Mouse (Mus musculus) heart, postnatal 0 days (tissue): ENCODE measurements around the gene Pilra. TPM values are rescaled to one million over a fixed set of nuclear protein-coding genes. Genes with fewer than 3 reads are reported as not detected.

Experiments used
- ATAC-seq: fragments of 200-750 bp; cut with Nextera tagmentation; 2 replicates; pipeline ENCODE4 v1.8.0; 2017; ENCODE audit warnings: low read depth, moderate number of reproducible peaks, moderate library complexity; ENCODE audit not compliant: insufficient read depth
- DNase-seq: peaks from one replicate; pipeline ENCODE4 v3.0.0-alpha.2; 2016; ENCODE audit warnings: low spot score
- H3K27ac ChIP-seq: fragments of 300-500 bp; sonication (generic); 2 replicates; pipeline ENCODE4 v1.5.1; 2014; ENCODE audit warnings: low read depth, mild to moderate bottlenecking
- H3K27me3 ChIP-seq: fragments of 300-500 bp; sonication (generic); 2 replicates; pipeline ENCODE4 v1.6.1; 2014; ENCODE audit warnings: low read length, mixed read lengths; ENCODE audit not compliant: control insufficient read depth, insufficient read depth
- H3K36me3 ChIP-seq: fragments of 300-500 bp; sonication (generic); replicated peaks from 2 replicates; pipeline ENCODE4 v1.6.1; 2014; ENCODE audit warnings: low read length, mixed read lengths; ENCODE audit not compliant: control insufficient read depth, insufficient read depth
- H3K4me1 ChIP-seq: fragments of 300-500 bp; sonication (generic); 2 replicates; pipeline ENCODE4 v1.6.1; 2014; ENCODE audit warnings: antibody characterized with exemption; ENCODE audit not compliant: control insufficient read depth, insufficient read depth
- H3K4me2 ChIP-seq: fragments of 300-500 bp; sonication (generic); 2 replicates; pipeline ENCODE4 v1.6.1; 2014; ENCODE audit warnings: low read depth, mild to moderate bottlenecking, low read length, moderate library complexity
- H3K4me3 ChIP-seq: fragments of 300-500 bp; sonication (generic); 2 replicates; pipeline ENCODE4 v1.5.1; 2014; ENCODE audit warnings: low read depth, low read length
- H3K9ac ChIP-seq: fragments of 300-500 bp; sonication (generic); replicated peaks from 2 replicates; pipeline ENCODE4 v1.6.1; 2014; ENCODE audit warnings: low read depth, low read length, mixed read lengths
- H3K9me3 ChIP-seq: fragments of 300-500 bp; sonication (generic); replicated peaks from 2 replicates; pipeline ENCODE4 v1.6.1; 2016; ENCODE audit warnings: low read length; ENCODE audit not compliant: control insufficient read depth
- CTCF ChIP-seq: IDR thresholded peaks from 2 replicates; pipeline ENCODE4 v1.5.1; 2016; ENCODE audit warnings: antibody characterized with exemption, control low read depth, low read depth
- EP300 ChIP-seq: IDR thresholded peaks from 2 replicates; pipeline ENCODE4 v1.6.1; 2016; ENCODE audit warnings: antibody characterized with exemption, low read depth
- polyA plus RNA-seq: library from polyadenylated mRNA; unstranded; fragments of >200 nt; fragmentation: Nextera tagmentation; extraction: Ambion mirVana; gene quantifications from 2 replicates; pipeline ENCODE4 v1.2.1, GENCODE M21; 2015
- total RNA-seq: library from RNA; depleted of rRNA; stranded (reverse); fragments of >200 nt; gene quantifications from 2 replicates; pipeline ENCODE4 v1.2.3, GENCODE M21; 2014; ENCODE audit warnings: low replicate concordance; rRNA removed

The Pilra gene
- total and polyA plus RNA-seq, 2 experiments from 2014 or later = 2.0 to 78.0 TPM

DNA sequence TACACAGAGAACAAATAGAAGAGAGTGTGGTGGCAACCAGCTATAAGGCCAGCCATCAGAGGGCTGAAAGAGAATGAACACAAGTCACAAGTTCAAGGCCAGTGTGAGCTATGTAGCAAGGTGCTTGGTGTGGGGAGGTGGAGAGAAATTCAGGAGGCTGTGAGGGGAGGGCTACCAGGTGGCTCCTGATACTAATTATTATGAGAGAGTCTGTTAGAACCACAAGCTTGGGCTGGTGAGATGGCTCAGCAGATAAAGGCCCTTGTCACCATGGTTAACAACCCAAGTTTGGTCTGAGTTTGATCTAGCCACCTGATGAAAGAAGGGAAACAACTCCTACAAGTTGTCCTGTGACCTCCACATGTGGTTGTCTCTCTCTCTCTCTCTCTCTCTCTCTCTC lies 63.3 kb downstream of the Pilra start:
- no peaks in the 10 kb centered on the region for H3K27me3 ChIP-seq
- H3K9me3 ChIP-seq = no peaks in the 10 kb centered on the region
- DNase-seq (no peak), ATAC-seq (no peak)
- H3K4me3 ChIP-seq = no peak overlapping the region
- no peak overlapping the region for H3K27ac ChIP-seq
- H3K4me2 ChIP-seq = no peak overlapping the region
- 0 out of 2 replicates have a peak, but pooled peaks cover 5% of the 10 kb centered on the region for H3K4me1 ChIP-seq
- TF ChIP-seq EP300 = no peak
- TF ChIP-seq CTCF = no peak
- no peaks in the 10 kb centered on the region for H3K36me3 ChIP-seq
- H3K9ac ChIP-seq = no peak overlapping the region

Other genes with a start within 250 kb of the Pilra start
- gene Mospd3, start 235.2 kb downstream of the Pilra start, total RNA-seq = 9.3 TPM in 1 of 2 replicates, not detected in the other
- 18.3 and 19.7 TPM in 2 replicates for gene Mospd3, start 235.2 kb downstream of the Pilra start, polyA plus RNA-seq
- gene Pcolce, start 222.5 kb downstream of the Pilra start, total RNA-seq = 172 and 201 TPM in 2 replicates
- 116 and 122 TPM in 2 replicates for gene Pcolce, start 222.5 kb downstream of the Pilra start, polyA plus RNA-seq
- 0.65 TPM in 1 of 2 replicates, not detected in the other for gene Fbxo24, start 207.3 kb downstream of the Pilra start, total RNA-seq
- gene Fbxo24, start 207.3 kb downstream of the Pilra start, polyA plus RNA-seq = 0.11 and 0.16 TPM in 2 replicates
- 12.7 and 19.7 TPM in 2 replicates for gene Lrch4, start 207.2 kb downstream of the Pilra start, total RNA-seq
- 15.9 and 17.8 TPM in 2 replicates for gene Lrch4, start 207.2 kb downstream of the Pilra start, polyA plus RNA-seq
- gene Gm20605, start 207.1 kb downstream of the Pilra start, total RNA-seq = 1.6 and 5.3 TPM in 2 replicates
- gene Gm20605, start 207.1 kb downstream of the Pilra start, polyA plus RNA-seq = 1.8 and 2.5 TPM in 2 replicates
- 10.4 TPM in 1 of 2 replicates, not detected in the other for gene Sap25, start 194.9 kb downstream of the Pilra start, total RNA-seq
- gene Sap25, start 194.9 kb downstream of the Pilra start, polyA plus RNA-seq = 1.5 and 2.8 TPM in 2 replicates
- gene Irs3, start 190.6 kb downstream of the Pilra start, total RNA-seq = 7.6 TPM in 1 of 2 replicates, not detected in the other
- gene Irs3, start 190.6 kb downstream of the Pilra start, polyA plus RNA-seq = 0.08 and 0.23 TPM in 2 replicates
- 27.0 and 28.8 TPM in 2 replicates for gene Agfg2, start 151.6 kb downstream of the Pilra start, total RNA-seq
- gene Agfg2, start 151.6 kb downstream of the Pilra start, polyA plus RNA-seq = 14.3 and 15.5 TPM in 2 replicates
- gene Nyap1, start 94.7 kb downstream of the Pilra start, total RNA-seq = 1.3 and 5.8 TPM in 2 replicates
- gene Nyap1, start 94.7 kb downstream of the Pilra start, polyA plus RNA-seq = 0.56 and 0.65 TPM in 2 replicates
- gene Tsc22d4, start 90.6 kb downstream of the Pilra start, total RNA-seq = 167 and 192 TPM in 2 replicates
- 221 and 232 TPM in 2 replicates for gene Tsc22d4, start 90.6 kb downstream of the Pilra start, polyA plus RNA-seq
- 24.0 and 24.5 TPM in 2 replicates for gene Ppp1r35, start 57.4 kb downstream of the Pilra start, total RNA-seq
- 10.4 and 15.4 TPM in 2 replicates for gene Ppp1r35, start 57.4 kb downstream of the Pilra start, polyA plus RNA-seq
- gene Mepce, start 48.6 kb downstream of the Pilra start, total RNA-seq = 18.0 and 19.6 TPM in 2 replicates
- 5.0 and 5.4 TPM in 2 replicates for gene Mepce, start 48.6 kb downstream of the Pilra start, polyA plus RNA-seq
- gene Zcwpw1, start 48.5 kb downstream of the Pilra start, total RNA-seq = 1.4 and 8.7 TPM in 2 replicates
- 2.2 and 3.6 TPM in 2 replicates for gene Zcwpw1, start 48.5 kb downstream of the Pilra start, polyA plus RNA-seq
- gene Pilrb1, start 21.8 kb upstream of the Pilra start, total RNA-seq = 0.66 TPM in 1 of 2 replicates, not detected in the other
- 0.45 and 0.75 TPM in 2 replicates for gene Pilrb1, start 21.8 kb upstream of the Pilra start, polyA plus RNA-seq
- 2.4 TPM in 1 of 2 replicates, not detected in the other for gene Pilrb2, start 35.5 kb upstream of the Pilra start, total RNA-seq
- 1.2 and 1.6 TPM in 2 replicates for gene Pilrb2, start 35.5 kb upstream of the Pilra start, polyA plus RNA-seq
- not detected in 2 replicates for gene Cyp3a13, start 85.3 kb upstream of the Pilra start, total RNA-seq
- gene Cyp3a13, start 85.3 kb upstream of the Pilra start, polyA plus RNA-seq = 0.10 and 0.11 TPM in 2 replicates
- gene Gjc3, start 126.8 kb upstream of the Pilra start, total RNA-seq = 0.92 TPM in 1 of 2 replicates, not detected in the other
- gene Gjc3, start 126.8 kb upstream of the Pilra start, polyA plus RNA-seq = 0.05 and 0.08 TPM in 2 replicates
- 4.2 TPM in 1 of 2 replicates, not detected in the other for gene Azgp1, start 145.2 kb upstream of the Pilra start, total RNA-seq
- 0.08 TPM in 1 of 2 replicates, not detected in the other for gene Azgp1, start 145.2 kb upstream of the Pilra start, polyA plus RNA-seq
- not detected in 2 replicates for gene Smok3a, start 185.0 kb upstream of the Pilra start, total RNA-seq
- not detected in 2 replicates for gene Smok3a, start 185.0 kb upstream of the Pilra start, polyA plus RNA-seq
- gene Smok3b, start 185.1 kb upstream of the Pilra start, total RNA-seq = not detected in 2 replicates
- gene Smok3b, start 185.1 kb upstream of the Pilra start, polyA plus RNA-seq = not detected in 2 replicates
- not detected in 2 replicates for gene Smok3c, start 216.9 kb upstream of the Pilra start, total RNA-seq
- not detected in 2 replicates for gene Smok3c, start 216.9 kb upstream of the Pilra start, polyA plus RNA-seq
- gene Zkscan1, start 248.8 kb upstream of the Pilra start, total RNA-seq = 10.9 and 19.1 TPM in 2 replicates
- 5.4 and 6.5 TPM in 2 replicates for gene Zkscan1, start 248.8 kb upstream of the Pilra start, polyA plus RNA-seq